Mouse (Mus musculus) forebrain, embryonic 16.5 days (tissue): ENCODE data around the gene Gm15737. TPM values are rescaled to one million over a fixed set of nuclear protein-coding genes. Genes with fewer than 3 reads are reported as not detected.

Experiments
- ATAC-seq: fragments of 200-750 bp; cut with Nextera tagmentation; 2 replicates; pipeline ENCODE4 v1.8.0; 2017; ENCODE audit warnings: mild to moderate bottlenecking, moderate library complexity
- H3K27ac ChIP-seq: fragments of 300-500 bp; sonication (generic); 2 replicates; pipeline ENCODE4 v1.5.1; 2014; ENCODE audit warnings: low read length, control low read depth
- H3K27me3 ChIP-seq: fragments of 300-500 bp; sonication (generic); replicated peaks from 2 replicates; pipeline ENCODE4 v1.6.1; 2014; ENCODE audit warnings: low read length; ENCODE audit not compliant: control insufficient read depth, insufficient read depth
- H3K36me3 ChIP-seq: fragments of 300-500 bp; sonication (generic); 2 replicates; pipeline ENCODE4 v1.6.1; 2014; ENCODE audit not compliant: control insufficient read depth, insufficient read depth
- H3K4me1 ChIP-seq: fragments of 300-500 bp; sonication (generic); replicated peaks from 2 replicates; pipeline ENCODE4 v1.6.1; 2014; ENCODE audit warnings: low read length; ENCODE audit not compliant: control insufficient read depth, insufficient read depth
- H3K4me2 ChIP-seq: fragments of 300-500 bp; sonication (generic); 2 replicates; pipeline ENCODE4 v1.6.1; 2014; ENCODE audit warnings: mild to moderate bottlenecking, low read length, control low read depth
- H3K4me3 ChIP-seq: fragments of 300-500 bp; sonication (generic); replicated peaks from 2 replicates; pipeline ENCODE4 v1.5.1; 2014; ENCODE audit warnings: mild to moderate bottlenecking, low read length, control low read depth
- H3K9ac ChIP-seq: fragments of 300-500 bp; sonication (generic); replicated peaks from 2 replicates; pipeline ENCODE4 v1.6.1; 2014; ENCODE audit warnings: low read depth, low read length, control low read depth
- H3K9me3 ChIP-seq: fragments of 300-500 bp; sonication (generic); 2 replicates; pipeline ENCODE4 v1.6.1; 2016; ENCODE audit warnings: low read length; ENCODE audit not compliant: control insufficient read depth
- WGBS: fragments of 180-500 bp; shearing (Covaris S2); extraction: QIAGEN DNeasy Blood & Tissue Kit; methylation state at CpG from one replicate; pipeline ENCODE4 v1.1.7; 2014; 5-methylcytosine and 5-hydroxymethylcytosine counted together
- polyA plus RNA-seq: library from polyadenylated mRNA; unstranded; fragments of >200 nt; fragmentation: Nextera tagmentation; extraction: Ambion mirVana; gene quantifications from 2 replicates; pipeline ENCODE4 v1.2.1, GENCODE M21; 2015

Gm15737 gene
- not detected in 2 replicates for polyA plus RNA-seq

DNA sequence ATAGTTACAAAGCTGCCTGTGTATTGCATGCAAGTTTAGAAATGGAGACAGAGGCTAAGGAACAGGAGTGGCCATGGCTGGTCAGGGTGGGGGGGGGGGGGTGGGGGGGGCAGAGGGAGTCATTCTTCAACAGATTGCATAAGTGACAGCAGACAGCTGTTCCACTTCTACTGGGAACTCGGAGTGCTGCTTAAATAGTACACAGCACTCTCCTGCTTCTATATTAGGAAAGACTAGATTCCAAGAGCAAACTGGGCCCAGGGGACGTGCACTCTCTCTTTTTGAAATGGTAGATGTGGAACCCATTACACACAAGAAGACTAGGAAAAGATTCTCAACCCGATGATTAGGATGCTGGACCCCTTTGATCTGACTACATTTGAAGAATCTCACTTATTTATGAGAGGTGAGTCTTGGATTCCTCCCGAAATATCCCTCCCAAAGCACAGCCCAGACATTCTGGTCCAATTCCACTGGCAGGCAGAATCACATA is at the start of gene Gm15737:
Gene Gm15737 (plus strand): TSS at position 269 of the 493 bp plus-strand sequence.
- no peak within 1 kb of the TSS for H3K4me3 ChIP-seq
- H3K4me2 ChIP-seq: no peak within 1 kb of the TSS
- H3K27me3 ChIP-seq: no peaks in the 10 kb centered on the region
- WGBS: 62% methylated on average over 4 of the region's 4 CpGs
- no peak within 1 kb of the TSS for H3K27ac ChIP-seq
- H3K9ac ChIP-seq: no peak within 1 kb of the TSS
- peaks cover 2% of the 10 kb centered on the region; the same call in 1 of the 2 replicates for H3K4me1 ChIP-seq
- ATAC-seq: no peak
- H3K36me3 ChIP-seq: no peaks in the 10 kb centered on the region
- H3K9me3 ChIP-seq: no peaks in the 10 kb centered on the region

DNA sequence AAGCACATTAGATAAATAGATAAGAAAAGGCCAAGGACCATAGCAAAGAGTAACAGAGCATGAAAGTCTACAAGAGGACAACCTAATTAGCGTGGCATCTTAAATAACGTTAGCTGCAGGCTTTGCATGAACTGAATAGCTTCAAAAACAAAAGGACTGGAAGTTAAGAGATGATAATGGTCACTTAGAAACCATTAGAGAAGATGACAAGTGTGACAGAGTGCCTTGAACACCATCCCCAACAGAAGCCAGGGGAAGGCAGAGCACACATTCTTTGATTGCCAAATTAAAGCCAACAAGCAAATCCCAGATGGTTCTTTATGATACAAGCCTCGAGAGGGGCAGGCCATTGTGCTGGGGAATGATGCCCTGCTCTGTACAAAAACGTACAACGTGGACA is 47.6 kb upstream of the Gm15737 start:
- H3K9ac ChIP-seq: no peak overlapping the region
- H3K27me3 ChIP-seq: no peaks in the 10 kb centered on the region
- no peaks in the 10 kb centered on the region for H3K36me3 ChIP-seq
- no peak overlapping the region for H3K4me2 ChIP-seq
- H3K4me1 ChIP-seq: no peaks in the 10 kb centered on the region
- no peak overlapping the region for H3K4me3 ChIP-seq
- 8% methylated on average over 5 of the region's 5 CpGs for WGBS
- H3K27ac ChIP-seq: no peak overlapping the region
- no peak for ATAC-seq
- H3K9me3 ChIP-seq: no peaks in the 10 kb centered on the region

DNA sequence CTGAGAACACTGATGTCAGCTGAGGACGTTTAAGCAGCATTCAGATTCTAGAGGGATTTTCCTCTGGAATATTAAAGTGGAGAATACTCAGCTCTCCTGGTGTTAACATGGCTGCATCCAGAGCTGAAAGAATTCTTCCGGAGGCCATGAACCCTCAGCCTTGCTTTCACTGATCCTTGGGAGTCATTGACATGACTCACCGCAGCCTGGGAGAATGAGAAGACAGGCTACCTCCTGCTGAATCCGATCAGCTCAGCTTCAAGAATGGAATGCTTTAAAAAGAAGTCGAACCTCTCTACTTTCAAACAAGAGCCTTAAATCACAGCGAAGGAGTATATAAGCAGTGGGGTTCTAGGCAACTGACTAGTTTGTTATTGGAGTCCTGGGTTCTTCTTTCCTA is 47.2 kb upstream of the Gm15737 start:
- WGBS: 37% methylated on average over 6 of the region's 6 CpGs
- Histone ChIP-seq H3K9ac (no peak overlapping the region), H3K36me3 (no peaks in the 10 kb centered on the region), H3K4me3 (no peak overlapping the region), H3K27me3 (no peaks in the 10 kb centered on the region), H3K4me1 (no peaks in the 10 kb centered on the region), H3K27ac (no peak overlapping the region), H3K4me2 (no peak overlapping the region), H3K9me3 (no peaks in the 10 kb centered on the region)
- ATAC-seq: no peak

DNA sequence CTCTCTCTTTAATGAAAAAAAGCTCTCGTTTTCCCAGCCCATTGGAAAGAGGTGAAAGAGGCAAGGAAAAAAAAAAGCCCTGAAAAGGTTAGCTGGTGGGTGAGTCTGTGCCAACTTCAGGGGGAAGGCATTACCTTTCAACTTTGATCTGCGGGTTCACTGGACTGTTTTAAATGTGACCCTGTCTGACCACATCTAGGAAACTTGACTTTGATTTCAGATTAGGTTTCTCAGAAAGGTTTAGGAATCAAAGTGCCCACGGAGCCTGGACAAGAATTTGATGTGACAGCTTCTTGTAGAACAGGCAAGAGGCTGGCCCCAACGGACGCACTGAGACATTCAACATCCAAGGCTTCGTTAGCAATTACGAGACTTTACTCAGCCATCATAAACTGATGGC is 45.2 kb upstream of the Gm15737 start:
- Histone ChIP-seq H3K9me3 (no peaks in the 10 kb centered on the region), H3K27ac (no peak overlapping the region), H3K9ac (no peak overlapping the region), H3K36me3 (no peaks in the 10 kb centered on the region), H3K4me3 (no peak overlapping the region), H3K27me3 (no peaks in the 10 kb centered on the region), H3K4me2 (no peak overlapping the region), H3K4me1 (no peaks in the 10 kb centered on the region)
- 45% methylated on average over 7 of the region's 7 CpGs for WGBS
- ATAC-seq: no peak

DNA sequence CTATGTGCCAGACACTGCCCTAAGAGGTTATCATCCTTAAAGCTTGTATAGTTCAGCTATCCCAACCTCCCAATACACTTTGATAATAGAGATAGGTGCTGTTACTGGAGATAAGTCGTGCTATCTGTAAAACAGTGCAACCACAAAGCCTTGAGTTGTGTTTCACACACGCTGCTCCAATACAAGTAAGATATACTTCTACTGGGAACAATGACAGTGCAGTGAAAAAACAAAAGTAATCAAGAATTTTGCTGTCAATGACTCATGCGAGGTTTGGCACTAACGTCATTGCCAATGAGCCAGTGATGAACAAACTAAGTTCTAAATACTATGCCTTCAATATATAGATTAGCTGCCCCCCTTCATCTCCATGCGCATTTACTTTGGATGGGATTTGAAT is 42.6 kb upstream of the Gm15737 start:
- WGBS: 89% methylated on average over 5 of the region's 5 CpGs
- Histone ChIP-seq H3K9ac (no peak overlapping the region), H3K27me3 (no peaks in the 10 kb centered on the region), H3K9me3 (no peaks in the 10 kb centered on the region), H3K4me2 (no peak overlapping the region), H3K36me3 (no peaks in the 10 kb centered on the region), H3K27ac (no peak overlapping the region), H3K4me3 (no peak overlapping the region), H3K4me1 (no peaks in the 10 kb centered on the region)
- ATAC-seq: no peak

DNA sequence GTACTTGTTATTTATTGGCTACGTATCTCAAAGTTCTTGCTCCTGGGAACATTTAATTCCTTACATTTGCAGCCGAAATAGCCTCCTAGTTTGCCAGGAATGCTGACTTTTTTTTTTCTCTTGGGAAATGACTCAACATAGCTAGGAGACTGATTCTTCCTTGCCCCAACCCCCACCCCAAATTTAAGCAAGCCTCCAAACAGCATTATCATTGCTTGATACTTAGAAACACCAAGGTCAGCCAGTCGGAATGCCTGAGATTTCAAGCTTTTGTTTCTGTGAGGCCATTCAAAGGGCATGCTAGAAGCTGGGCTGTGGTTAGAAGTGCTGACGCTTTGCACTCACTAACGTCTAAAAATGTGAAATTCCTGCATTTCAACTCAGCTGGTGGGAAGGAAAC is 41.8 kb upstream of the Gm15737 start:
- no peaks in the 10 kb centered on the region for H3K4me1 ChIP-seq
- 59% methylated on average over 5 of the region's 5 CpGs for WGBS
- no peaks in the 10 kb centered on the region for H3K36me3 ChIP-seq
- no peak overlapping the region for H3K9ac ChIP-seq
- no peak overlapping the region for H3K27ac ChIP-seq
- no peak for ATAC-seq
- no peaks in the 10 kb centered on the region for H3K9me3 ChIP-seq
- H3K4me2 ChIP-seq: no peak overlapping the region
- no peaks in the 10 kb centered on the region for H3K27me3 ChIP-seq
- no peak overlapping the region for H3K4me3 ChIP-seq

DNA sequence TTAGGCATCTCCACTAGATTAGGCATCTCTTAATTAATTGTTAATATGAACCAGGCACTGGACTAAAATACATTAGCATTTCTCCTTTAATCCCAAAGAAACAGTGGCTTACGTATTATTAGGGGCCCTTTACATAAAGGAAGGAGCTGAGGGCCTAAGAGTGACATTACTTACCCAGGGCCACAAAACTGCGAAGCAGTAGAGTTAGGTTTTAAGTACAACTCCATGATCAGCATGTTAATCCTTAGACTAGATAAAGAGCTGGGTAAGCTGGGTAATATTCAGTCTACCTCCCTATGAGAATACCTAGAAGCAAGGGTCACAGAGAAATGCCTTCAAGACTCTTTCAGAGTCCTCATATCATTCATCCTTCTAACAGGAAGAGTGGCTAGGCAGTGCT is 40.0 kb upstream of the Gm15737 start:
- H3K9me3 ChIP-seq: no peaks in the 10 kb centered on the region
- no peak for ATAC-seq
- H3K27me3 ChIP-seq: no peaks in the 10 kb centered on the region
- no peak overlapping the region for H3K27ac ChIP-seq
- no peaks in the 10 kb centered on the region for H3K4me1 ChIP-seq
- WGBS: 82% methylated on average over 2 of the region's 2 CpGs
- H3K4me3 ChIP-seq: no peak overlapping the region
- no peak overlapping the region for H3K9ac ChIP-seq
- no peaks in the 10 kb centered on the region for H3K36me3 ChIP-seq
- no peak overlapping the region for H3K4me2 ChIP-seq

DNA sequence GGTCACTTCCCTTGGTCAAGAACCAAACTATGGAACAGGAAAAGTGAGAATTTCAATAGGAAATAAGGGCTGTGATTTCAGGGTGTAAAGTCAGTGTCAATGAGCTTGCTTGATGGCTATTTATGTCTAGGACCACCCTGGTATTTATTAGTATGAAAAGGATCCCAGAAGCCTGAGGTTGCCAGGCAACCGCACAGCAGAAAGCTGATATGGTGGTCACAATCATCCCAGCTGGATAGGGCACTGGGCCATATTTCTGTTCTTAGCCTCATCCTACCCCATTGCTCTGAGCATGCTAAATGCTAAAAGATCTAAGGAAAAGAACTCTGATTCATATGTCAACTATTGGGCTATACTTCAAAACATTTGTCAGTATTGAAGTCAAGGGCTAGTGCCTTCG is 38.1 kb upstream of the Gm15737 start:
- H3K4me1 ChIP-seq: no peaks in the 10 kb centered on the region
- H3K4me2 ChIP-seq: no peak overlapping the region
- H3K4me3 ChIP-seq: no peak overlapping the region
- WGBS: 88% methylated on average over 2 of the region's 2 CpGs
- no peaks in the 10 kb centered on the region for H3K36me3 ChIP-seq
- H3K27ac ChIP-seq: no peak overlapping the region
- H3K9ac ChIP-seq: no peak overlapping the region
- ATAC-seq: no peak
- H3K9me3 ChIP-seq: no peaks in the 10 kb centered on the region
- no peaks in the 10 kb centered on the region for H3K27me3 ChIP-seq

DNA sequence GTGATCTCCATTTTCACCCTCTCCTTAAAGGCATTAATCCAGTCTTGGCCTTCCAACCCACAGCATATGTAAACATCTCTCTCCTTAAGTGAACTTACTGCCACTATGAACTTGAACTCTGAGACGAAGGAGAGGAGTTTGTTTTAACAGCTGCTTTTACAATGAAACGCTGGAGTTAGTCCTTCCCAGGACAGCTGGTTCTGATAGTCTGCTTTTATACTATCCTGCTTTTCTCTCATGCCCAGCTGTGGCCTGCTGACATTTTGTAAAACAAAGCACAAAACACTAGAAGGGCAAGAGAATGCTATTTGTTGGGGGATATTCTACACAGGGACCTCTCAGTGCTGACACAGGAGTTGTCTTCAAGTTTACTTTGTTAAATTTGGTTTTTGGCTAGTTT is 27.2 kb upstream of the Gm15737 start:
- WGBS: 20% methylated on average over 2 of the region's 2 CpGs
- Histone ChIP-seq H3K36me3 (no peaks in the 10 kb centered on the region), H3K4me1 (no peaks in the 10 kb centered on the region), H3K4me3 (no peak overlapping the region), H3K9me3 (no peaks in the 10 kb centered on the region), H3K4me2 (no peak overlapping the region), H3K27ac (no peak overlapping the region), H3K9ac (no peak overlapping the region), H3K27me3 (no peaks in the 10 kb centered on the region)
- no peak for ATAC-seq

DNA sequence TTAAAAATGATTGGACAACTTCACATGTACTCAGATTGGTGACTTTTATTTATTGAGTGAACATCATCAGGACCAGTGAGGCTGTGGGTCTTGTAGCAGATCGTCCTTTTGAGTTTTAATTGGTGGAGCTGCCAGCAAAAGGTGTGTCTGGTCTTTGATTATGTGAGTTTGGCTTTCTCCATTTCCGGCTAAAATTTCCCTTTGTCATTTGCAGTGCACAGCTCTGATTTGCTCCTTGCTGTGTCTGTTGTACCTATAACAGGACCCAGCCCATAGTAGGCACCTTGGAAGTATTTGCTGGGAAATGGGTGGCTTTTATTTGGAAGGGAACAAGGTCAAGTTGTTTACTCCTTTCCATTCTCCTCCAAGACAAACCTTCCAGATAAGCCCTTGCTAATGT is 25.7 kb upstream of the Gm15737 start:
- Histone ChIP-seq H3K36me3 (no peaks in the 10 kb centered on the region), H3K4me2 (no peak overlapping the region), H3K9me3 (no peaks in the 10 kb centered on the region), H3K4me3 (no peak overlapping the region), H3K27ac (no peak overlapping the region), H3K27me3 (no peaks in the 10 kb centered on the region), H3K9ac (no peak overlapping the region), H3K4me1 (no peaks in the 10 kb centered on the region)
- WGBS: 67% methylated on average over 2 of the region's 2 CpGs
- no peak for ATAC-seq
